Mouse (Mus musculus): Measurements from ENCODE around the gene AI854703.

Gene AI854703

DNA sequence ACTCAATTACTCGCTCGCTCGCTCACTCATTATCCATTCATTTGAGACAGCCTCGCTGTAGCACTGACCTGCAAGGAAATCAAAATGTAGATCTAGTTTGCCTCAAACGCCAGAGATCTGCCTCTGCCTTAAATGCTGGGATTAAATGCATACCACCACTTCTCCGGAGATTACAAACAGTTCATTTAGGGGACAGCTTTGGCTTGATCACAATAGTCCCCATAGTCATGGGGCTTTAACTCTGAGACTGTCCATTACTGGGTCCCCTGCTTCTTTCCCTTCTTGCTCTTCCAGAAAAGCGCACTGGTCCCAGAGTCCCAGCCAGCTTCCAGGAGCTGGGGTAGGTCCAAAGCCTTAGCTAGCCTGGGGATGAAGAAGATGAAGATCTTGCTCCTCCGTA is at the start of gene AI854703:
TSS of gene AI854703 (plus strand) at position 301 of the 400 bp plus-strand sequence.
- DNase-seq (ENCODE audit: low spot score), result no peak

DNA sequence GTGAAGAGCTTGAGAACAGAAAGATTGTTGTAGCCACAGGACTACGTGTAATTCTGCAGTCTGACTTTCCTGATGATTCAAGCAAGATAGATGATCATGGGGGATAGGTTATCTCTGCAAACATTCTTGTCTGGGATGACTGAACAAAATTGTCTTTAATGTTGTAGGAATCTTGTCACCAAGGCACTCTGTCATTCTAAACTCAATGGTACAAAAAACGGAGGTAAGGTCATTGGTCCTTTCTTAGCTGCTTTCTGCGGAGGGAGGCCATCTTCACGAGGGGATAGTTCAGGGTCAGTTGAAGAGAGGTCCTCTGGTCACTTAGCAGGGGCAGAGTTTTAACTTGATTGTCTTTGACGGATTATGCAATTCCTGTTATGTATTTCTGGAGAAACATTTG is 47.8 kb upstream of the AI854703 start:
- DNase-seq (ENCODE audit: low spot score), result no peak

DNA sequence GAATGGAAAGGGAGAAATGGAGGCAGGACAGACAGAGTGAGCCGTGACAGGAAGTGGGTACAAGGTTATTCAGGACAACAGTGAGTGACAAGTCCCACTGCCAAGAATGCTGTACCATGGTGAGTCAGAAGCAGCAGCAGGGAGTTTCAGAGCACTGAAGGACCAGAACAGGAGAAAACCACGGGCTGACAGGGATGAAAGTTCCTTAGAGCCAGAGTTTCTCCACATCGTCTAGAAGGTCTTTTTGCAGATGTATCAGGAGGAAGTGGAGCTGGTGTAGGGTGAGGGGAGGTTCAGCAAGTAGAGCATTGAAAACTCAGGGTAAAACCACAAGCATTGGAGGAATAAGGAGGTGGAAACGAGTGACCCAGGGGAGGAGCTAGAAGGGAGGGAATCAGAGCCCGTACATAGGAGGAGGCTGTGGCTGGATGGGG is 47.3 kb upstream of the AI854703 start:
- no peak for DNase-seq (ENCODE audit: low spot score)

DNA sequence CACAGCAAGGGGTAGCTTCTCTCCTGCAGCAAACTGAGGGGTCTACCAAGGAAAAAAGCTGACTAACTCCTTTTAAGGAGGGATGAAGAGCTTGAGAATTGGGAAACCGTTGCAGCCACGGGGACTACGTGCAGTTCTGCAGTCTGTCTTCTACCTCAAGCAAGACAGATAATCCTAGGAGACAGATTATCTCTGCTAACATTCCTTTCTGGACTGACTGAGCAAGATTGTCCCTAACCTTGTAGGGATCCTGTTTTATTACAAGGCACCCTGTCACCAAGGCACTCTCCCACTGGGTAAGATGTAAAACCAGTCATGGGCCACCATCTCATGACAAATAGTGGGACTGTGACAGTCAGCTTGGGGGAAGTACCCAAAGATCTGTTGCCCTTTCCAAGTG is 45.3 kb upstream of the AI854703 start:
- no peak for DNase-seq (ENCODE audit: low spot score)

DNA sequence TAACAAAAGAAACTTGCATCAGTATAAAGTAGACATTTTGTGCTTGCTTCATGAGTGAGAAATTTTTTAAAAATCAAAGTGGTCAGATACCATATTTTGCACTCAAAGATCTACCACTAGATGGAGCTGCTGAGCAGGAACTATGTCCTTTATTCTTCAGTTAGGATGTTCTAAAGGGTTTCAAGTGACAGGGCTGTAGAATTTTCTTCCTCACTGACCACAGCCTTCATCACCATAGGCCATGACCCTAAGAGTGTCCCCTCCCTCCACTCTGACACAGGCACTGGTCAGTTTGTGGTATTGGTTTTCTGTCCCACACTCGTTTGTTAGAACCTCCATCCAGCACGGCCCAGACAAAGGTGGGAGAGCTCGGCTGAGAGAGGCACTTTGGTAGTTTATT is 44.5 kb upstream of the AI854703 start:
- peak; percentile 68 for DNase-seq (ENCODE audit: low spot score)

DNA sequence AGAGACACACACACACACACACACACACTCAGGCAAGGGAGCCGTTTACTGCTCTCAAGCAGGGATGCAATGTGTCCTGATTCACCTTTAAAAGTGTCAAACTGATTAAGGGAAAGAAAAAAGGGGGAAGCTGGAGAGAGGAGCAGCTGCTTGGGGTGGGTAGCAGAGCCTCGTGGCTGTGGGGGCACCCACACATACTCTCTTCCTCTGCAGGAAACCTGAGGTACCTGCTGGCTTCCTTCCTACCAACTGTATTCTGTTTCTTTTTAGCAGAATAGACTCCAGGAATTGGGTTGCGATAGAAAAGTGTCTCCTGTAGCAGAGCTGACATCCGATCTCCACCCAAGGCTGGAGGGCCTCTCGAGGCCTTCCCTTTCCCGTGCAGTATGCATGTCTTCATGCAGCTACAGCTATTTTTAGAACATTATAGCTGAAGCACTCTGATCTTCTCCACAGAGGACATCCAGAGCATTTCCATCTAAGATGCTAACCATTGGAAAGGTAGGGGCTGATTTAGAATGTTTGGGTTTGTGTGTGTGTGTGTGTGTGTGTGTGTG is 37.3 kb upstream of the AI854703 start, which contains the start of gene Gm45021:
TSS of gene Gm45021 (plus strand) at position 417 of the 557 bp plus-strand sequence.
- DNase-seq (ENCODE audit: low spot score), result no peak

DNA sequence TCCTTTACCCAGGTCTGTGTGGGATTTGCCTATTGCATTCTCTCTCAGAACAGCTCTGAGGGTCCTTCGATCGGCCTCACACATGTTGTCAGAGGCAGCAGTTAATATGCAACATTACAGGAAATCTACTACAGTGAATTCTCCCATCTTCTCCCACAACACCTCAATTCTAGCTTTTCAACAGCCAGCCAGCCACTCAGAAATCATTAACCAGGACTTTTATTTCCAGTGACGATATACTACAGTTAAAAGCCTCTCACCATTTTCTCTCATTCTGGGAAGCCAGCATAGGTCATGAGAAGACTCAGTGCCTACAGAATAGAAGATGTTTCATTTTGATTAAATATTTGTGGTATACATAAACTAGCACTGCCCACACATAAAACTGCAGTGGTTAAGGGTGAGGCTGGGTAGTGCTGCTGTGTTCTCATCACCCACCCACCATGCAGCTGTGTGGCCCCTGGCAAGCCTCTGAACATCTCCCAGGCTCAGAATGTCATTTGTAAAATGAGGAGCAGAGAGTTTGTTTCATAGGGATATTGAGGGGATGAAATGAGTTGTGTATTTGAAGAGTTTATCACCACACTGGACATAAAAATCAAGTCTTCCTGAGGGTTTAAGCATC is 35.2 kb upstream of the AI854703 start:
- no peak for DNase-seq (ENCODE audit: low spot score)

DNA sequence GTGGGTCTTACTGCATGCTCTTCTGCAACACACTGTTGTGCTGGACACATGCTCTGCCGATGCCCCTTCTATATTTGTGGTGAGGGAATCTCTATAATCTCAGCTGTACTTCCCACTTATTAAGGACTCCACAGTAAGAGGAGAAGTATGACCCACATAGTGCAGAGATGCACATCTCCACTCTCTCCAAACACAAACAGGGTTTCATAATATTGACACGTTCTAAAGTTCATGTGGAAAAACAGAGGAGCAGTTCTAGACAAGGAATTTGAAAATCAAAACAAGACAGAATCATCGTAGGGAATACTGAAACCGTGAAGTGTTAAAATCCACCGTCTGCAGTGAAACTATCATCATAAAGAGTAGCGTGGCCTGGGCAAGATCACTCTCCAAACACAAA is 34.7 kb upstream of the AI854703 start:
- no peak for DNase-seq (ENCODE audit: low spot score)

DNA sequence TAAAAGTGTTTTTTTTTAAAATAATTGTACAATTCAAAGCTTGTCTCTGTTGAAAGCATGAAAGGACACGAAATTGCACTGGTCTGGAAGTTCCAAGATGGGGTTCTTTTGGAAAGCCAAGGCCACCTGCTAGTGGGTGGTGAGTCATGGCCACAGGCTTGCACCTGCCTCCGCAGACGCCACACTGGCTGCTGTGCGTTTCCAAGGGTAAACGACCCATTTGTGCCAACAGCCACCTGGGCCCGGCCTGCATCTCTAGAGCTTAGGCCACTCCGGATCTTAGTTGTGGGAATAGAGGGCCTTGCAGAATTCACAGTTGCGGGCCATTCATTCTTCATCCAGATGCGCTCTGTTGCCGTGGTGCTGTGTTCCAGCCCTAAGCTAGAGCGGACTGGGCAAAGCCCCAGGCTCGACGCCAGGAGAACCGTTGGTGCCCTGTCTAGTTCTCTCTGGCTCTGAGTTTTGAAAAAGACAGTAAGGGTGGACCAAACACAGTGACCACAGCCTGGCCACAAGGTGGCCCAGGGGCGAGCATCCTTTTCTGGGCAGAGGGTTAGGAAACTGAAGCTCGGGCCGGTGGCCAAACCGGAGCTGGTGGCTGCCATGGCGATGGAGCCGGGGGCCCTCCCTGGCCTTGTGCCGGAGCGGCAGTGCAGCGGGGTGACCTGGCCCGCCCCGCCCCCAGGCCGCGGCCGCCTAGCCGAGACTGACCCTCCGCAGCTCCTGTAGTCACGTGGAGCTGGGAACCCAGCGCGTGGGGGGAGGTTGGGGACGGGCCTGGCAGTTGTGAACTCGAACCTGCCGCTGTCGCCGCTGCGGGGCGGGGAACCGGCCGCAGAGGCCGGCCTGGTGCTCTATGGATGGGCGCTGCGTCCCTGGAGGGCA is 33.2 kb upstream of the AI854703 start, which contains the start of the genes Repin1 and Gm44965:
TSS of gene Repin1 (plus strand) at position 726 of the 885 bp plus-strand sequence.
TSS of gene Gm44965 (plus strand) at position 784 of the 885 bp plus-strand sequence.
- peak; percentile 95 for DNase-seq (ENCODE audit: low spot score)

DNA sequence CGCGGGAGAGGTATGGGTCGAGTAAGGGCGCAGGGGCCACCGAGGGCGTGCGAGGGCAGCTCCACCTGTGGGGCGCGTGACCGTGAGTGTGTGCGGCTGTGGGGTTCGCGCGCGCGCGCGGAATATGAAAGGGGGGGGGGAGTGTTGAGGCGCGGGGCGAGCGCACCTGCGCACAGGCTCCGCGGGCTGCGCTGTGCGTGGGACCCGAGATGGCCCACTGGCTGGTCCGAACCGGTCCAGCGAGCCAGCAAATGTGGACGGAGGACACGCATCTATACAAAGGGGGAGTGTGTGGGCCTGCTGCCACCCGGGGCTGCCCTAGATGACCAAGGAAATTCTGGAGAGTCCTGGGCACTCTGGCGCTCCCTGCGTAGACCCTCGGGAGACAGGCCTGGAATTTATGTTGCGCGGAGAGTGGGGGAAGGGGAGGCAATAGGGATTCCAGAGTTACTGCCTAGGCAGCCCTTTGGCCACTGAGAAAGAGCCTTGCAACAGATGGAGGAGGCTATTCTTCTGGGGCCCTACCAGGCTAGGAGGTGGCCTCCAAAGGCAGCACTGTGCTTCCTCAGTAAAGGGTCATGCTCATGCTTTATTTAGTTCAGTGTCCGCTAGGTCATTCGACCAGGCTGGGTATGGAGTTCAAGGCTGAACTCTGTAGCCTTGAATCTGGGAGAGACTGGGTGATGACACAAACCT is 32.4 kb upstream of the AI854703 start:
- peak; percentile 71 for DNase-seq (ENCODE audit: low spot score)

DNA sequence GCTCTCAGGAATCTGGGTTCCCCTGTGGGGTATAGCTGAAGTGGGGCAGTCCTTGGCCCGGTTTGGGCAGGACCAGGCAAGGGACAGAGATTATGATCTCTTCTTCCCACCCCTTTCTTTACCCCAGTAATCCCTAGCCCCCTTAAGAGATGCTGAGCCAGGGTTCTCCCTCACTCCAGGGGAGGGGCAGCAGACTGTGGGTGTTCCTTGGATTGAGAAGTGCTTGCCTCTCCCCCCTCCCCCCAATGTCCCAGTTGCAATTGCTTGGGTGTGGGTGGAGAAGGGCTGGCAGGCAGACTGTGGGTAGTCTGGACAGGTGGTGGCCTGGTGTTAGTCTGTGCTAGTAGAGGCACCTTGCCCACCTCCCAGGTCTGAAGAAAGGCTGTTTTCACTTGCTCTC is 31.3 kb upstream of the AI854703 start:
- no peak for DNase-seq (ENCODE audit: low spot score)

DNA sequence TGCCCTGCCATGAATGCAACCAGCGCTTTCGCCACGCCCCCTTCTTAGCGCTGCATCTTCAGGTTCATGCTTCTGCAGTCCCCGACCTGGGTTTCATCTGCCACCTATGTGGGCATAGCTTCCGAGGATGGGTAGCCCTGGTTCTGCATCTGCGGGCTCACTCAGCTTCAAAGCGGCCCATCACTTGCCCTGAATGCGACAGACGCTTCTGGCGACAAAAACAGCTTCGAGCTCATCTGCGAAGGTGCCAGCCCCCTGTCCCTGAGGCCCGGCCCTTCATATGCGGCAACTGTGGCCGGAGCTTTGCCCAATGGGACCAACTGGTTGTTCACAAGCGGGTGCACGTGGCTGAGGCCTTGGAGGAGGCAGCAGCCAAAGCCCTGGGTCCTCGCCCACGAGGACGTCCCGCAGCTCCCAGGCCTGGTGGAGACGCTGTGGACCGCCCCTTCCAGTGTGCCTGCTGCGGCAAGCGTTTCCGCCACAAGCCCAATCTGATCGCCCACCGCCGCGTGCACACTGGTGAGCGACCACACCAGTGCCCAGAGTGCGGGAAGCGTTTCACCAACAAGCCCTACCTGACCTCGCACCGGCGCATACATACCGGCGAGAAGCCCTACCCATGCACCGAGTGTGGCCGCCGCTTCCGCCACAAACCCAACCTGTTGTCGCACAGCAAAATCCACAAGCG is 29.9 kb upstream of the AI854703 start:
- no peak for DNase-seq (ENCODE audit: low spot score)

DNA sequence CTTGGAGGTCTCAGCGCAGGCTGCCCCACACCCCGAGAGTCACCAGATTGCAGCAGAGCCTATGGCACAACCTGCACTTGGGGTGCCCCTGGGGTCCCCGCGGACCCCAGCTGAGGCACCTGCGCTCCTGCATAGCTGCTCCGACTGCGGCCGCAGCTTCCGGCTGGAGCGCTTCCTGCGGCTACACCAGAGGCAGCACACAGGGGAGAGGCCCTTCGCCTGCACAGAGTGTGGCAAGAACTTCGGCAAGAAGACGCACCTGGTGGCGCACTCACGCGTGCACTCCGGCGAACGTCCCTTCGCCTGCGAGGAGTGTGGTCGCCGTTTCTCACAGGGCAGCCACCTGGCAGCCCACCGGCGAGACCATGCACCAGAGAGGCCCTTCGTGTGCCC is 29.3 kb upstream of the AI854703 start:
- no peak for DNase-seq (ENCODE audit: low spot score)

DNA sequence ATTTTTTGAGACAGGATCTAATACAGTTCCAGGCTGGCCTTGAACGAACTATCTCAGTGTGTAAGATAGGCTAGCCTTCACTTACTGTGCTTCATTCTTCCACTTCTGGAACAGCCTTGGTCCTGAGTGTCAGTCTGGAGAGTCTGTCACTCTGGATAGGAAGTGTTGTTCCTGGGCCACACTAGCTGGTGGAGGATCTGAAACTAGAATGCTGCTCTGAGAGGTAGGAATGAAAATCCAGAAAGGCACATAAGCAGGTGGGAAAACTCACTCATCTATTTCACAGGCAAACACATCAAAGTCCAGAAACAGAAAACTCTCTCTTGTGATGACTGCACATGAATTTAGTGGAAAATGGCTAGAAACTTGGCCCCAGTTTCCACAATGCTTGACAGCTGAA is 26.0 kb upstream of the AI854703 start:
- no peak for DNase-seq (ENCODE audit: low spot score)

DNA sequence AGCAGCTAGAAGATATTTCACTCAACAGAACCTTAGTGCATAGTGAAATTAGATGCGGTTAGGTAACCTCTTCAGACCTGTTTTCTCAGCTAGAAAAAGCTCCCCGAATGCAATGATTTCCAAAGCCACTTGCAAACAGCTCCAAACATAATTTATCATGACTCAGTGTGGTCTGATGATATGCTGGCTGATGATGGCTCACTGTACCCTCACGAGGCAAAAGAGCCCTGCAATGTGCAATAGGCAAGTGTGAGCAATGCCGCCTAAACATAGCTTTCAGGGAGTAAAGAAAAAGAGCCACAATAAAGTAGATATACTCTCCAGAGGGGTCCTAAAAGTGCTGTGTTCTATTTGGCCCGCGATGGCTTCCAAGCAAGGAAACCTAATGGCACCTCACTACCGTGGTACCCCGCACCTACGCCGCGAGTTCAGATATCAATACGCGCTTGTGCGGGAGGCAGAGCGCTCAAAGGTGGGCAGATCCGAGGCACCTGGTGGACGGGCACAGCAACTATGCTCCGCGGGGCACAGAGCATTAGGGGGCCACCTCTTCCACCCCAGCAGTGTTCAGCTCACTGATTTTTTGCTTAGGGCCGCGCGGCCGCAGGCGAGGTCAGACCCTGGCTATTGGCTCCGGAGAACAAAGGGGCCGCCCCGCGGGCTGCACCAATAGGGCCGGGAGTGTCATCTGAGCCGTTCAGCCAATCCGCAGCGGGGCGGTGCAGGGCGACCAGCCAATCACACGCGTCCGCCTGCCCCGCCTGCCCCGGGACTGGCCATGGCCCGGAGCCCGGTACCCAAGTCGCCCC is 25.1 kb upstream of the AI854703 start, which contains the start of gene Zfp775:
TSS of gene Zfp775 (plus strand) at position 793 of the 809 bp plus-strand sequence.
- DNase-seq (ENCODE audit: low spot score), result peak; percentile 92

DNA sequence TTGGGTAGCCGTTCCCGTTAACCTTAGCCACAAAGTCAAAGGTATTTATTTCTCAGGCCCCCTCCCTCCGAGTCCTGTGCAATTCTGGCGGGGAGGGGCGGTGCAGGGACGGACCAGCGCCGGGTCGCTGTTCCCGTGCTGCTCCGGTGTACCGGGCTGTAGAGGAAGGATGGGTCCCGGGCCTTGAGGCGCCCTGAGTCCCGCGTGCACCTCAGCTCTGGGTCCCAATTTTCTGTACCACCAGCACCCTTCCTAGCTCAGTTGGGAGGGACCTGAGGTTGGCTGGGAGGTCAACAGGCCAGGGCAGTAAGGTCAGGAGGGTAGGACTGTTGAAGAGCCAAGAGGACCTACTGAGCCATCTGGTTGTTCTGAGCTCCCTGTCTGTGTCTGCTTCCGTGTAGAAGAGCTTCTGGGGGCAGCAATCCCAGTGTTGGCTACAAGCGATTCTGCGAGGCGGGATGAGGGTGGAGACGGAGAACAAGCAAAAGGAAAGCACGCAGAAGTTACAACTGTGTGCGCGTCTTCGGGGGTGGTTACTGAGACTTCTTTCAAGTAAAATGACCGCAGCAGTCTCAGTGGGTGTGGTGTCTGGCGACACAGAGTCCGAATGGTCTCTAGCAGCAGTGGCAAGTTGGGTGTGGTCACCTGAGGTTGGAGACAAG is 24.4 kb upstream of the AI854703 start:
- peak; percentile 59 for DNase-seq (ENCODE audit: low spot score)

DNA sequence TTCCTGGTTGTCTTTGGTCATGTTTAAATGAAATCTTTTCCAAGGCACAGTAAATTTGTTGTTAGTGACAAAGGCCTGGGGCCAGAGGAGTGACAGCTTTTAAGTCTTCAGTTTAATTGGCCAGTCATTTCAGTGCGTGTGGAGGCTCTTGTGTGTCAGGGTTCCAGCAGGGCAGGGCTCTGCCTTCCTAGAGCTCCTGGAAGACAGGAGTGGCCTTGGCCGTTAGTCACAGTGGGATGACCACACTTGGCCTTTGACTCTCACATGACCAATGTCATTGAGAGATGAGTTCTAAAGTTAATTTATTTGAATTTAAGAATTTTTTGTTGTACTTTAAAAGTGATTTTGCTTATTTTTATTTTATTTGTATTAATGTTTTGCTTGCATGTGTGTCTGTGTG is 18.4 kb upstream of the AI854703 start:
- DNase-seq (ENCODE audit: low spot score), result no peak

DNA sequence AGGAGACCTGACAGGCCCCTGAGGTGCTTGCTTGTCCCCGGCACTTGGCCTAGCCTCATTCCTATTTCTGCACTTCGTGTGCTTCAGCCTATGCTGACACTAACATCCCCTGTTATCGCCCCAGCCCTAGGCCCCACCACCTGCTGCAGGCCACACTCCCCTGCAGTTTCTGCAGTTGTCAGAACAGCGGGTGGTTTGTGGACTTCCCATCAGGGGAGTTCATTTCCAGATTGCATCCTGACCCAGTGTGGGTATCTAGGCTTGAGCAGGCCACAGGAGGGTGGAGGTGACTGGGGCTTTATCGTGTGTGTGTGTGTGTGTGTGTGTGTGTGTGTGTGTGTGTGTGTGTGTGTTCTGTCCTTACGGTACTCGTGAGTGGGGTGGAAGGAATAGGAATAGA is 17.1 kb upstream of the AI854703 start:
- no peak for DNase-seq (ENCODE audit: low spot score)

DNA sequence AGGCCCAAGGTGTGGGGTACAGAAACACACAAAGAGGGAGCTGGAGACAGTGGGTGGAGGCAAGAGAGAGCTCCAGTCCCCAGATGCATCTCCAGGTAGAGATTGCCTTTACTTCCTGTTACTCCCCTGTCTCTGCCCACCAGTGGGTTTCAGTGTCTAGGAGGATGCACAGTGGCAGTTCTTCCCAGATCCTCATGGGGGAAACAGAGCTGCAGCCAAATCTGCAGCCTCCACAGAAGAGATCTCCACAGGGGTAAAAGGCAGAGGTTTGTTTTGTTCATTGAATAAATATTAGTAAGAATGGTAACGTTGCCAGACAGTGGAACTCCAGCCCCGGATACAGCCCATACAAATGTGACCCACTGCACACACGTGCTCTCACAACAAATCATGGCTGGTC is 15.9 kb upstream of the AI854703 start:
- no peak for DNase-seq (ENCODE audit: low spot score)

DNA sequence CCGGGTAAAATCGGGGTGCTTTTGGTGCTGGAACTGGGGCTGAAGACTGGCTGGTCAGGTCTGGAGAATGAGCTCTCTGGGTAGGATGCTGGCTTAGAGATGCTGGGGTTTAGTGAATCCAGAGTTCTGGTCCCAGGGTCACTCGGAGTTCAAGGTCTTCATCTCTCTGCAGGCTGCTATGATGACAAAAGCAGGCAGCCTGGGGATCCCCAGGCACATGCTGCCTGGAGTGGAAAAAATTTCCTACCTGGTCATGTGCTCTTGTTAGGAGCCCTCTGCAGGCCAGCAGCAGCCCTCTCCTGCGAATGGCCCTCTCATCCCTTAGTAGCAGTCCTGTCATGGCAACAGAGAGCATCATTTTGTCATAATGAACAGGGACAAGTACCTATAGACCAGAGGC is 13.1 kb upstream of the AI854703 start:
- DNase-seq (ENCODE audit: low spot score), result no peak

Measured in MN1 (cell line).